Mouse (Mus musculus) CH12.LX (cell line): ENCODE data around the gene Lamtor5. TPM values are rescaled to one million over a fixed set of nuclear protein-coding genes. Genes with fewer than 3 reads are reported as not detected.

ENCODE experiments used
- DNase-seq: peaks from one replicate; pipeline ENCODE4 v3.0.0-alpha.2; 2013; ENCODE audit errors: extremely low read depth
- H3K27ac ChIP-seq: 2 replicates; pipeline ENCODE4 v1.5.1; 2012; ENCODE audit warnings: low read depth, mild to moderate bottlenecking, control low read depth, moderate library complexity; ENCODE audit not compliant: insufficient read depth
- H3K27me3 ChIP-seq: replicated peaks from 2 replicates; pipeline ENCODE3; 2012; ENCODE audit warnings: inconsistent platforms
- H3K36me3 ChIP-seq, 2 experiments: replicated peaks in 1 of 2; 2 replicates each; pipeline versions ENCODE3 to v1.6.1; 2012; ENCODE audit warnings: inconsistent platforms in 1 of 2, low read length in 1 of 2, mild to moderate bottlenecking in 1 of 2, mixed read lengths in 1 of 2, moderate library complexity in 1 of 2; ENCODE audit not compliant: control insufficient read depth in 1 of 2, insufficient read depth in 1 of 2
- H3K4me1 ChIP-seq, 2 experiments: 2 replicates each; pipeline ENCODE4 v1.6.1; 2012; ENCODE audit warnings: inconsistent platforms in 1 of 2, moderate library complexity in 1 of 2; ENCODE audit not compliant: insufficient read depth in 2 of 2, control insufficient read depth in 1 of 2
- H3K4me2 ChIP-seq: 2 replicates; pipeline ENCODE4 v1.6.1; 2012; ENCODE audit warnings: low read depth, mild to moderate bottlenecking, control low read depth; ENCODE audit not compliant: poor library complexity, insufficient read depth, severe bottlenecking
- H3K4me3 ChIP-seq, 3 experiments: fragments of 150-350 bp in 1 of 3; sonication (generic) in 1 of 3; replicated peaks in 1 of 3; 2 replicates each; pipeline versions ENCODE3 to v1.5.1; 2011 to 2012; ENCODE audit warnings: low read depth in 2 of 3, low read length in 2 of 3, mild to moderate bottlenecking in 2 of 3, moderate library complexity in 2 of 3, control low read depth in 1 of 3, improper control_type of control experiment in 1 of 3, inconsistent platforms in 1 of 3, mixed read lengths in 1 of 3; ENCODE audit not compliant: poor library complexity in 1 of 3
- H3K79me2 ChIP-seq: replicated peaks from 2 replicates; pipeline ENCODE4 v1.6.1; 2012; ENCODE audit warnings: mild to moderate bottlenecking, moderate library complexity; ENCODE audit not compliant: control insufficient read depth, poor library complexity, insufficient read depth, severe bottlenecking; ENCODE audit errors: extremely low read depth
- H3K9ac ChIP-seq: 2 replicates; pipeline ENCODE4 v1.6.1; 2012; ENCODE audit warnings: low read depth, mild to moderate bottlenecking, control low read depth, moderate library complexity; ENCODE audit not compliant: insufficient read depth
- H3K9me3 ChIP-seq: replicated peaks from 2 replicates; pipeline ENCODE3; 2012; ENCODE audit warnings: low read length, inconsistent platforms, mixed read lengths
- BHLHE40 ChIP-seq: IDR thresholded peaks from 2 replicates; pipeline ENCODE4 v1.6.1; 2011; ENCODE audit warnings: mild to moderate bottlenecking, low read depth, low read length, improper control_type of control experiment
- CHD1 ChIP-seq: IDR thresholded peaks from 2 replicates; pipeline ENCODE4 v1.6.1; 2012; ENCODE audit warnings: low read depth, low read length, improper control_type of control experiment, inconsistent platforms
- CHD2 ChIP-seq: IDR thresholded peaks from 2 replicates; pipeline ENCODE4 v1.6.1; 2011; ENCODE audit warnings: low read length, improper control_type of control experiment
- CTCF ChIP-seq, 2 experiments: IDR thresholded peaks in 1 of 2; conservative IDR thresholded peaks in 1 of 2; 2 replicates each; pipeline ENCODE4 v1.5.1; 2011 to 2012; ENCODE audit warnings: low read depth in 2 of 2, low read length in 2 of 2, improper control_type of control experiment in 1 of 2, inconsistent platforms in 1 of 2, mild to moderate bottlenecking in 1 of 2, moderate library complexity in 1 of 2
- GABPA ChIP-seq: IDR thresholded peaks from 2 replicates; pipeline ENCODE4 v1.6.1; 2012; ENCODE audit warnings: low read depth, low read length, improper control_type of control experiment, inconsistent platforms; ENCODE audit not compliant: insufficient replicate concordance
- IRF4 ChIP-seq: IDR thresholded peaks from 2 replicates; pipeline ENCODE4 v1.6.1; 2014; ENCODE audit warnings: low read depth, mild to moderate bottlenecking, inconsistent platforms, low read length, improper control_type of control experiment
- JUN ChIP-seq: IDR thresholded peaks from 2 replicates; pipeline ENCODE4 v1.6.1; 2011; ENCODE audit warnings: low read depth, mild to moderate bottlenecking, low read length, improper control_type of control experiment, moderate library complexity; ENCODE audit not compliant: insufficient read depth
- KAT2A ChIP-seq: IDR thresholded peaks from 2 replicates; pipeline ENCODE4 v1.6.1; 2012; ENCODE audit warnings: low read length, improper control_type of control experiment, inconsistent platforms; ENCODE audit not compliant: insufficient replicate concordance
- MAX ChIP-seq: IDR thresholded peaks from 2 replicates; pipeline ENCODE4 v1.6.1; 2011; ENCODE audit warnings: low read length, improper control_type of control experiment
- MXI1 ChIP-seq: IDR thresholded peaks from 2 replicates; pipeline ENCODE4 v1.6.1; 2011; ENCODE audit warnings: mild to moderate bottlenecking, low read depth, low read length, improper control_type of control experiment
- MYC ChIP-seq: IDR thresholded peaks from 2 replicates; pipeline ENCODE4 v1.6.1; 2011; ENCODE audit warnings: low read depth, mild to moderate bottlenecking, improper control_type of control experiment, low read length
- NELFE ChIP-seq: IDR thresholded peaks from 2 replicates; pipeline ENCODE4 v1.6.1; 2011; ENCODE audit warnings: low read depth, low read length, improper control_type of control experiment
- NRF1 ChIP-seq: IDR thresholded peaks from 2 replicates; pipeline ENCODE4 v1.6.1; 2014; ENCODE audit warnings: low read depth, mild to moderate bottlenecking, inconsistent platforms, low read length, improper control_type of control experiment, moderate library complexity
- PAX5 ChIP-seq: IDR thresholded peaks from 2 replicates; pipeline ENCODE4 v1.6.1; 2012; ENCODE audit warnings: low read length, inconsistent platforms, mixed read lengths
- POLR2A ChIP-seq: IDR thresholded peaks from 2 replicates; pipeline ENCODE4 v1.6.1; 2011; ENCODE audit warnings: low read depth, mild to moderate bottlenecking, improper control_type of control experiment, low read length
- RAD21 ChIP-seq: IDR thresholded peaks from 2 replicates; pipeline ENCODE4 v1.6.1; 2011; ENCODE audit warnings: low read depth, mild to moderate bottlenecking, low read length, improper control_type of control experiment, moderate library complexity
- SIN3A ChIP-seq: IDR thresholded peaks from 2 replicates; pipeline ENCODE4 v1.6.1; 2012; ENCODE audit warnings: low read length, improper control_type of control experiment, inconsistent platforms
- SMC3 ChIP-seq: IDR thresholded peaks from 2 replicates; pipeline ENCODE4 v1.6.1; 2011; ENCODE audit warnings: low read depth, low read length, improper control_type of control experiment
- TBP ChIP-seq: conservative IDR thresholded peaks from 2 replicates; pipeline ENCODE4 v1.6.1; 2011; ENCODE audit warnings: low read depth, low read length, improper control_type of control experiment
- ZC3H11A ChIP-seq: IDR thresholded peaks from 2 replicates; pipeline ENCODE4 v1.6.1; 2012; ENCODE audit warnings: low read depth, mild to moderate bottlenecking, inconsistent platforms, low read length, improper control_type of control experiment
- ZKSCAN1 ChIP-seq: IDR thresholded peaks from 2 replicates; pipeline ENCODE4 v1.6.1; 2012; ENCODE audit warnings: low read depth, inconsistent platforms, low read length, improper control_type of control experiment, borderline replicate concordance
- ZMIZ1 ChIP-seq: IDR thresholded peaks from 2 replicates; pipeline ENCODE4 v1.6.1; 2012; ENCODE audit warnings: low read depth, mild to moderate bottlenecking, inconsistent platforms, low read length, improper control_type of control experiment
- ZNF384 ChIP-seq: IDR thresholded peaks from 2 replicates; pipeline ENCODE4 v1.6.1; 2012; ENCODE audit warnings: low read depth, low read length, improper control_type of control experiment, inconsistent platforms
- dilution Hi-C: fragments of 300-500 bp; cut with MboI; formaldehyde crosslinking; loops from 2 replicates; pipeline ENCODE4 v1.14.3; 2020; ENCODE audit warnings: low sequenced_read_pairs; ENCODE audit not compliant: extremely low pct_unique_long_range_greater_than_20kb, extremely low pct_ligation_motif_present
- in situ Hi-C: fragments of 300-500 bp; cut with MboI; formaldehyde crosslinking; loops from 3 replicates; pipeline ENCODE4 v1.14.3; 2019; ENCODE audit warnings: low sequenced_read_pairs, low pct_ligation_motif_present, low pct_unique_long_range_greater_than_20kb, mixed read lengths
- polyA plus RNA-seq: library from polyadenylated mRNA; unstranded; fragments of >175 nt; gene quantifications from 2 replicates; pipeline ENCODE4 v1.2.1, GENCODE M21; 2012; ENCODE audit warnings: low read depth; ENCODE audit not compliant: insufficient read length
- total RNA-seq, 2 experiments: library from RNA; depleted of rRNA; stranded (reverse); fragments of 300-350 nt in 1 of 2; fragments of >200 nt in 1 of 2; gene quantifications; 2 replicates each; pipeline ENCODE4 v1.2.3; 2012 to 2014

The Lamtor5 gene
- total and polyA plus RNA-seq, 3 experiments, result 119 to 162 (median 137) TPM

DNA sequence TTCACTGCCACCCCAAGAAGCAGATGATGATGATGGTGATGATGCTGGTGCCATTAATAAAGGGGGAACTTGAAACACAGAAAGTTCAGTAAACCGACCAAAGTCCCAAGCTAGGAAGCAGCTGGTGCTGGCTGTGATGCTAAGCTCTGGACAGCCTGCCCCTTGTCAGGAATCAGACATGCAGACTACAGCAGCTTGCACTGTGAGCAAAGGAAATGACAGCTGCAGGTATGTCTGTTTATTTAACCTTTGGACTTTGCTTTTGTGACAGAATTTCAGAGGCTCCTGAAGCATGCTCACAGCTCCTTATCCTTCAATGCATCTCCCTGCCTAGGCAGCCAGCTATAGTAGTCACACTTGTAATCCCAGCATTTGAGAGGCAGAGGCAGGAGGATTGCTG lies 48.1 kb upstream of the Lamtor5 start, which contains the start of gene A630076J17Rik:
A630076J17Rik (plus strand) TSS at position 88 of the 400 bp plus-strand sequence.
- no peaks in the 10 kb centered on the region for H3K9me3 ChIP-seq
- H3K27ac ChIP-seq, result no peak within 1 kb of the TSS
- in situ Hi-C loops (no loop called here), dilution Hi-C loops (no loop called here)
- no peaks in the 10 kb centered on the region for H3K79me2 ChIP-seq
- no peak for TF ChIP-seq IRF4
- TF ChIP-seq ZC3H11A, result no peak
- TF ChIP-seq TBP, result no peak
- TF ChIP-seq SMC3, result no peak
- no peak for TF ChIP-seq ZNF384
- no peak for TF ChIP-seq ZMIZ1
- no peak for TF ChIP-seq POLR2A
- no peak for TF ChIP-seq PAX5
- no peak for TF ChIP-seq ZKSCAN1
- no peak within 1 kb of the TSS for H3K4me2 ChIP-seq
- H3K9ac ChIP-seq, result no peak within 1 kb of the TSS
- peaks cover 2% of the 10 kb centered on the region for H3K27me3 ChIP-seq
- H3K4me3 ChIP-seq, result no peak within 1 kb of the TSS
- no peak for DNase-seq
- H3K4me1 ChIP-seq, result peaks cover 0 to 7% of the 10 kb centered on the region in 2 experiments; a peak in 2 of 4 replicates
- H3K36me3 ChIP-seq, result no peaks in the 10 kb centered on the region

GRCm38 (mm10) chr3:107231202-107231601 lies 47.5 kb upstream of the Lamtor5 start:
- H3K9ac ChIP-seq, result no peak overlapping the region
- TF ChIP-seq MYC (no peak), SIN3A (no peak), PAX5 (no peak), NRF1 (no peak), NELFE (no peak), JUN (no peak), ZMIZ1 (no peak), RAD21 (no peak), CHD2 (no peak), MXI1 (no peak), CHD1 (no peak), BHLHE40 (no peak), MAX (no peak), GABPA (no peak), CTCF (conservative IDR thresholded peaks at IDR 0.05 in 1 of 2, IDR thresholded peaks at IDR 0.05 in 1 of 2; ENCODE audit: low read depth in 2 of 2, low read length in 2 of 2) (no peak), KAT2A (no peak), POLR2A (no peak)
- H3K4me3 ChIP-seq, result no peak overlapping the region
- DNase-seq, result no peak
- H3K27me3 ChIP-seq, result peaks cover 2% of the 10 kb centered on the region
- no peaks in the 10 kb centered on the region for H3K79me2 ChIP-seq
- in situ Hi-C loops (no loop called here), dilution Hi-C loops (no loop called here)
- no peaks in the 10 kb centered on the region for H3K36me3 ChIP-seq
- no peak overlapping the region for H3K27ac ChIP-seq
- no peak overlapping the region for H3K4me2 ChIP-seq
- peaks cover 0 to 7% of the 10 kb centered on the region in 2 experiments; a peak in 2 of 4 replicates for H3K4me1 ChIP-seq
- H3K9me3 ChIP-seq, result no peaks in the 10 kb centered on the region
